Mouse (Mus musculus) kidney, adult 2 months (tissue): ENCODE results near the gene Saxo1.

Source experiments
- CTCF ChIP-seq: fragments of 200-500 bp; conservative IDR thresholded peaks from 2 replicates; pipeline ENCODE4 v1.5.1; 2011; ENCODE audit warnings: low read depth, mild to moderate bottlenecking, control low read depth, low read length, moderate library complexity, mixed read lengths; ENCODE audit not compliant: insufficient read depth, insufficient read length
- POLR2A ChIP-seq: fragments of 200-500 bp; IDR thresholded peaks from one replicate; pipeline ENCODE4 v1.6.1; 2011; ENCODE audit warnings: low read depth, low read length, control low read depth

GRCm38 (mm10) chr4:86489128-86489527 is 69.0 kb downstream of the Saxo1 start:
- TF ChIP-seq POLR2A (no peak), CTCF (no peak)
